Mouse (Mus musculus) heart, embryonic 10.5 days (tissue): Measurements from ENCODE around the gene Nanos1. TPM values are rescaled to one million over a fixed set of nuclear protein-coding genes. Genes with fewer than 3 reads are reported as not detected.

Source experiments
- DNase-seq: peaks from one replicate; pipeline ENCODE4 v3.0.0-alpha.2; 2017; ENCODE audit warnings: low spot score
- H3K27ac ChIP-seq: fragments of 300-500 bp; sonication (generic); 2 replicates; pipeline ENCODE4 v1.5.1; 2016; ENCODE audit warnings: mild to moderate bottlenecking
- H3K27me3 ChIP-seq: fragments of 300-500 bp; sonication (generic); 2 replicates; pipeline ENCODE4 v1.6.1; 2016; ENCODE audit warnings: mild to moderate bottlenecking; ENCODE audit not compliant: poor library complexity, insufficient read depth, severe bottlenecking
- H3K36me3 ChIP-seq: fragments of 300-500 bp; sonication (generic); 2 replicates; pipeline ENCODE4 v1.6.1; 2016; ENCODE audit warnings: mild to moderate bottlenecking, moderate library complexity
- H3K4me1 ChIP-seq: fragments of 300-500 bp; sonication (generic); 2 replicates; pipeline ENCODE4 v1.6.1; 2016; ENCODE audit warnings: mild to moderate bottlenecking
- H3K4me3 ChIP-seq: fragments of 300-500 bp; sonication (generic); 2 replicates; pipeline ENCODE4 v1.5.1; 2016; ENCODE audit warnings: mild to moderate bottlenecking, moderate library complexity
- H3K9me3 ChIP-seq: fragments of 300-500 bp; sonication (generic); 2 replicates; pipeline ENCODE4 v1.6.1; 2016; ENCODE audit warnings: mild to moderate bottlenecking, moderate library complexity
- WGBS: fragments of 180-500 bp; shearing (Covaris S2); methylation state at CpG from one replicate; pipeline ENCODE4 v1.1.7; 2016; 5-methylcytosine and 5-hydroxymethylcytosine counted together
- polyA plus RNA-seq: library from polyadenylated mRNA; unstranded; fragments of >200 nt; fragmentation: Nextera tagmentation; extraction: Ambion mirVana; gene quantifications from 2 replicates; pipeline ENCODE4 v1.2.1, GENCODE M21; 2016

The Nanos1 gene
- polyA plus RNA-seq, 1 experiment from 2014 or later: 1.1 TPM

DNA sequence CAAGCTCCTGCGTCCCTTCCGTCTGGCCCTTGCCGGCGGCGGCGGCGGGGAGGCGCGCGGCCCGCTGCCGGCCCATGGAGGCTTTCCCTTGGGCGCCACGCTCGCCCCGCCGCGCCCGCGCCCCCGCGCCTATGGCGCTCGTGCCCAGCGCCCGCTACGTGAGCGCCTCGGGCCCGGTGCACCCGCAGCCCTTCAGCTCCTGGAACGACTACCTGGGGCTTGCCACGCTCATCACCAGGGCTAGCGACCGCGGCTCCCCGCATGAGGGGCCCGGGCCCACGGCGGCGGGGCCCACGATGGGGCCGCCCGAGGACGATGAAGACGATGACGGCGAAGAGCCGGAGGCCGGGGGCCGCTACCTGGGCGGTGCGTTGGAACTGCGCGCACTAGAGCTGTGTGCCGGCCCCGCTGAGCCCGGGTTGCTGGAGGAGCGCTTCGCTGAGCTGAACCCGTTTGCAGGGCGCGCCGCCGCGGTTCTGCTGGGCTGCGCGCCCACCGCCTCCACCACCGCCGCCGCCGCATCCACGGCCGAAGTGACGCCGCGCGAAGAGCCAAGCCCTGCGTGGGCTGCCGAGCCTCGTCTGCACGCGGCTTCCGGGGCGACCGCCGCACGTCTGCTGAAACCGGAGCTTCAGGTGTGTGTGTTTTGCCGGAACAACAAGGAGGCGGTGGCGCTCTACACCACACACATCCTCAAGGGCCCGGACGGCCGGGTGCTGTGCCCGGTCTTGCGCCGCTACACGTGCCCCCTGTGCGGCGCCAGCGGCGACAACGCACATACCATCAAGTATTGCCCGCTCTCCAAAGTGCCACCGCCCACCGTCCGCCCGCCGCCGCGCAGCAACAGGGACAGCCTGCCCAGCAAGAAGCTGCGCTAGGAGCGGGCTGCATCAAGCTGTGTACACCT, 658 bp downstream of the Nanos1 start:
- WGBS: under 1% methylated on average over 113 of the region's 115 CpGs
- Histone ChIP-seq H3K27ac (peak overlapping the region; percentile 74), H3K27me3 (peaks cover 6% of the 10 kb centered on the region; the same call in 1 of the 2 replicates), H3K4me1 (peaks cover 15% of the 10 kb centered on the region), H3K9me3 (no peaks in the 10 kb centered on the region), H3K36me3 (peaks cover 12% of the 10 kb centered on the region), H3K4me3 (peak overlapping the region; percentile 85)
- peak; percentile 84 for DNase-seq

DNA sequence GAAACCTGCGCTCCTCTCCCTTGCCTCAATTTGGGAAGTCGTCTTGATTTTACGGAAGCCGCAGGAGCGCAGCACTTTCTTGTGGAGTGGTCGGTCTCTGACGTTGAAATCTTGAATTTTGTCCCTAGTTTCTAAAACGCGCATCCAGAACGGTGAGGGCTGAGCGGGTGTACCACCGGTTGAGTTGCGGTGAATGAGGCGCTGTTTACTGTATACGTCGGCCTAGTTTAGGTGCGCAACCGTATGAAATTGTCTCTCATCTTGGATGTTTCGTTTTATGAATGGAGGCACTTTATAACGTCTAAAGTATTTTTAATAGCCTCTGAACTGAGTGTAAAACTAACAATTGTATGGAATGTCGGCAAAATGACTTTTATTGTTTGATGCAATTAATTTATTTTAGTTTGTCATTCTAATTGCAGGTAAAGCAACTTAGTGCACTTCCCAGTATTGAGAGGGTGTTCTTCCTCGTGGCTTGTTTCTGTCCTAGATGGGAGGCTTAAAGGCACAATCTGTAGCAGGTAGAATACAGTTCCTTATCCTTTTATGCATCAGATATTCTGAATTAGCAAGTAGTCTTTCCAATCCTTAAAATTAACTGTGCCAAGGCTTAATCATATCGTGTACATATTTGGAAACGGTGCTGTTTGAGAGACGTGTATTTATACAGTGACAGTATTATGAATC, 1.5 kb downstream of the Nanos1 start:
- H3K27ac ChIP-seq: no peak overlapping the region; the same call in 1 of the 2 replicates
- H3K27me3 ChIP-seq: peaks cover 6% of the 10 kb centered on the region; the same call in 1 of the 2 replicates
- peaks cover 18% of the 10 kb centered on the region for H3K36me3 ChIP-seq
- no peaks in the 10 kb centered on the region for H3K9me3 ChIP-seq
- peaks cover 15% of the 10 kb centered on the region for H3K4me1 ChIP-seq
- 7% methylated on average over 25 of the region's 25 CpGs for WGBS
- DNase-seq: no peak
- peak overlapping the region; percentile 85 for H3K4me3 ChIP-seq

DNA sequence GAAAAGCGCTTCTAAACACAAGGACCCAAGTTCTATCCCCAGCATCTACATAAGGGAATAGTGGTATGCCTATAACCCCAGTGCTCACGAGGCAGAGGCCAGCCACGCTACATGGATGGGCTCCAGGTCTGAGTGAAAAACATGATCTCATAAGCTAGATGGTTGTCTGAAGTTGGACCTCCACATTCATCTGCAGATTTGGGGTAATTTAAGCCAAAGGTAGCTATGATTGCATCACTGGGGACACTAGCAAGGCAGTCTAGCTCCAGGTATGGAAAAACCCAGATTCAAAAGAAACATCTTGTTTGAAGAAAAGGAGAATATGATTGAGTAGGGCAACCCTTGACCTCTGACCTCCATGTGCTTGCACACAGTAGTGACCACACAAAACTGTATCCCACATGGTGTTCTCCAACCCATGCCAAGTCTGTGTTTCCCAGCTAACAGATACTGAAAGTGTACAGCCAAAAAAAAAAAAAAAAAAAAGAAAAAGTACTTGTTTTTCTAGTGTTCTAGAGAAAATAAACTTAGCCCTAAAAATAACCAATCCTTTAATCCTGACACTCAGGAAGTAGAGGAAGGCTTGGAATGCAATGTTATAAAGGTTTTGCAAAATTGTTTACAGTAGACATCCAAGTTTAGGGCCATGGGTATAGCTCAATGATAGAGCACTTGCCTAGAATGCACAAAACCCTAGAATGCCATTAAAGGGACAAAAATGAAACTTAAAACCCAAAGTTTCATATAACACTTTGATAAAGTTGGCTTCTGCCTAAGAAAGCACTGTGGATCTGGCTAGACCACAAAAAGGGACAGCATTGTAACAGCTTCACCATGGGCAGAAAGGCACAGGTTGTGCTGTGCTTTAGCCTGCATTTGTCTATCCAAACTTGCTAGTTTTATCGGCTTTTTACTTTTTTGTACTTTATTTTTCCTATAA, 3.4 kb downstream of the Nanos1 start:
- peaks cover 6% of the 10 kb centered on the region; the same call in 1 of the 2 replicates for H3K27me3 ChIP-seq
- no peak overlapping the region for H3K27ac ChIP-seq
- no peak overlapping the region for H3K4me3 ChIP-seq
- WGBS: 78% methylated on average over 4 of the region's 4 CpGs
- peaks cover 37% of the 10 kb centered on the region for H3K36me3 ChIP-seq
- no peak for DNase-seq
- no peaks in the 10 kb centered on the region for H3K9me3 ChIP-seq
- peaks cover 15% of the 10 kb centered on the region for H3K4me1 ChIP-seq

DNA sequence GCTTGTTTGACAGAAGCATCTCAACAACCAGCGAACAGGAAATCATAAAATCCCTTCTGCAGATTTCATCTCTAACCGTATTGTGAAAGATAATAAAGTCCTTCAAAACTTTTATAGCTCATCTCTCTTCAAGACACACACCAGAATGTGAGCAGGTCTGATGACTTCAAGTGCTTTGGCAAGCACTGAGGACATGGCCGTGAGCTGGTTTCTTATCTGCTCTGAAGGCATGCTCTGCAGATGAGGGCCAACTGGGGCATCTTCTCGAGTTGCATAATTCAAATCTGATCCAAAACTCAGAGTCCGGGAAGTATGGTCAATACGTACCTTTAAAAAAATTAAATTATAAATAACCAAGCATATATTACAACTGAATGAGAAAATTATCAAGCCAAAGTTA, 17.6 kb downstream of the Nanos1 start:
- 86% methylated on average over 6 of the region's 6 CpGs for WGBS
- Histone ChIP-seq H3K4me3 (no peak overlapping the region), H3K27me3 (no peaks in the 10 kb centered on the region), H3K36me3 (peaks cover 99% of the 10 kb centered on the region), H3K4me1 (no peaks in the 10 kb centered on the region), H3K27ac (no peak overlapping the region), H3K9me3 (no peaks in the 10 kb centered on the region)
- no peak for DNase-seq

DNA sequence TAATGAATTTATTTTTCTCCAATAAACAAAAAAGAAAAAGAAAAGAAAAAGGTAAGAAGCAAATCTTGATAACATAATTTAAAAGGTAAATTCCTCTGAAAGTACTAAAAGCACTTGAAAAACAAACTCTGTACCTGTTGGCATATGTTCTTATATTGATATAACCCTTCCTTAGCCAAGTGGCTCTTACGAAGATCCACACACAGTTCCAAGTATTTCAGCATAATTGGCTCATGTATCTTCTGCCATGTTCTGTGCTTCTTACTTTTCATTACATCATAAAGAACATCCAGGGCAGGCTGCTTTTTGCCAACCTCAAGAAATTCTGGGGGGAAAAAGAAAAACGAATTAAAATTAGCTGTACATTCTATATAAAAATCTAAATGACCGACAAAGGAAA, 26.2 kb downstream of the Nanos1 start:
- H3K4me1 ChIP-seq: peaks cover 4% of the 10 kb centered on the region; the same call in 1 of the 2 replicates
- no peak for DNase-seq
- H3K36me3 ChIP-seq: peaks cover 57% of the 10 kb centered on the region
- WGBS: 87% methylated on average over 3 of the region's 3 CpGs
- no peak overlapping the region for H3K27ac ChIP-seq
- no peak overlapping the region for H3K4me3 ChIP-seq
- no peaks in the 10 kb centered on the region for H3K9me3 ChIP-seq
- no peaks in the 10 kb centered on the region for H3K27me3 ChIP-seq

DNA sequence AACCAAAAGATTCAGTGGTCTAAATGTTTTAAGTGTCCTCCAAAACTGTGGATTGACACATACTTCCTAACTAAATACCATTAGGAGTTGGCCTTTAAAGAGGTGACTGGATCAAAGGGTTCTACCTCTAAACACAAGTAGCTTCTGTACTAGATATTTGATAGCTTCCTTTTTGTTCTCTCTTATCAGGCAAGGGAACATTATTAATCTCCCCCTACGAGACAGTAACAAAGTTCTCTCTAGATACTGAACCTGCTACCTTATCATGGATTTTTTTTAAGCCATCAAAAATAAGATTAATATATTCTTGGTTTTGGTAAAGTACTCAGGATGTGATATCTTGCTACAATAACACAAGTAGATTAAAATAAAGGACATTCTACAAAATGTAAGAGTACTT, 28.9 kb downstream of the Nanos1 start:
- Histone ChIP-seq H3K27me3 (no peaks in the 10 kb centered on the region), H3K4me3 (no peak overlapping the region), H3K4me1 (peaks cover 8% of the 10 kb centered on the region), H3K36me3 (peaks cover 31% of the 10 kb centered on the region), H3K9me3 (no peaks in the 10 kb centered on the region), H3K27ac (no peak overlapping the region)
- WGBS: 26% methylated on average over 1 of the region's 1 CpGs
- DNase-seq: no peak

DNA sequence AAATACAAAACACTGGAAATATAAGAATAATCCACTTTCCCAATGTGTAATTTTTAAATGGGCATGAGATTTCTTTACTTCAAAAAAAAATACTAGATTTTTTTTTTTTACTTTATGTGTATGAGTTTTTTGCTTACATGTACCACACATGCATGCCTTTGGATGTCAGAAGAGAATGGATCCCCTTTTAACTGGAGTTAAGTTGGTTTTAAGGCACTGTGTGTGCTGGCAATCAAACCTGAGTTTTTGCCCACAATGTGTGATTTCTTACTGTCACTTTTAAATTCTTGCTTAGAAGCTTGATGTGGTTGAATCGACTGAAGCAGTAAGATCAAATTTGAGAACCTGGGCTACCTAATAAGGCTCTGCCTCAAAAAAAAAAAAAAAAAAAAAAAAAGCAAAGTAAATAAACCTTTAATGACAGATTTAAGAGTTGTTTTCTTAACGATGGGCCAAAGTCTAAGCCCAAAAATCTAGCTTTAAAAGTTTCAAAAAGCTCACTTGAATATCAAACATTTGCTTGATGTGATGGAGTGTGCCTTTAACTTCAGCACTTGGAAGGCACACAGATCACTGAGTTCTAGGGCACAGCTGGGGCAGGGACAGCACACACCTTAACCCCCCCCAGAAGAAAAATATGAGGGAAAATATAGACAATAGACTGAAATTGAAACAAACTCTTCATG, 31.8 kb downstream of the Nanos1 start:
- 0 out of 2 replicates have a peak overlapping the region, but pooled peaks have one; percentile 98 for H3K4me3 ChIP-seq
- no peaks in the 10 kb centered on the region for H3K9me3 ChIP-seq
- 0 out of 2 replicates have a peak, but pooled peaks cover 6% of the 10 kb centered on the region for H3K36me3 ChIP-seq
- WGBS: 69% methylated on average over 2 of the region's 2 CpGs
- no peaks in the 10 kb centered on the region for H3K27me3 ChIP-seq
- no peak for DNase-seq
- H3K4me1 ChIP-seq: peaks cover 8% of the 10 kb centered on the region
- H3K27ac ChIP-seq: no peak overlapping the region

DNA sequence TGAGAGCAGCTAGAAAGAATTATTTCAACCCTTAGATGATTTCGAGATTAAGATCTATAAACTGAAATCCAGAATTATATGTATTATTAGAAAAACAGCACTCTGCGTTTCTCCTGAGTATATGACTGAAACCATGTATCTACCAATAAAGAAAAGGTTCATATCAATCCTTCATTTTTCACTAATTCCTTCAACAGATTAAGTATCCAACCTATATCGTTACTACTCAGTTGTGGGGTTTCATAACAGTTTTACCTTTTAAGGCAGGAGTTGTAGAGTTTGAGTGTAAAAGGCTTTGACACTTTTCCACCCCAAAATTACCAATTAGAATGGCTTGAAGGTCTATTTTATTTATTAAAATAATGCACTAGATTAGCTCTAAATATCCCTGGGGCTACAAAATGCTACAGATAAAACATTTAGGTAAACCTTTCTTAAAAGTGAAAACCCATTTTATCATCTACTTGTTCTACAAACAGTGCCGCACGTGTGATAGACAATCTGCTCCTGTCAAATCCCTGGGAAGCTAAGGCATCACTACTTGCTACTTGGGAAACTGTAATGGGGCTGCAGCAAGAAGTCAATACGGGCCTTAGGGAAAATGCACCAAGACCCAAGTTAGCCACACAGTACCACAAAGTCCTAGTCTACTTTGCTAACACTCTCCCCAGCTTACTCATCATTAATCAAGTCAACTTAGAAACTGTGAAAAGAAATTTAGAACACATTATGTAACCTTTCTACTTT, 32.6 kb downstream of the Nanos1 start:
- Histone ChIP-seq H3K4me3 (peak overlapping the region; percentile 98), H3K27ac (peak overlapping the region; percentile 52; the same call in 1 of the 2 replicates), H3K27me3 (no peaks in the 10 kb centered on the region), H3K4me1 (peaks cover 8% of the 10 kb centered on the region), H3K36me3 (0 out of 2 replicates have a peak, but pooled peaks cover 6% of the 10 kb centered on the region), H3K9me3 (no peaks in the 10 kb centered on the region)
- no peak for DNase-seq
- WGBS: 46% methylated on average over 6 of the region's 6 CpGs

DNA sequence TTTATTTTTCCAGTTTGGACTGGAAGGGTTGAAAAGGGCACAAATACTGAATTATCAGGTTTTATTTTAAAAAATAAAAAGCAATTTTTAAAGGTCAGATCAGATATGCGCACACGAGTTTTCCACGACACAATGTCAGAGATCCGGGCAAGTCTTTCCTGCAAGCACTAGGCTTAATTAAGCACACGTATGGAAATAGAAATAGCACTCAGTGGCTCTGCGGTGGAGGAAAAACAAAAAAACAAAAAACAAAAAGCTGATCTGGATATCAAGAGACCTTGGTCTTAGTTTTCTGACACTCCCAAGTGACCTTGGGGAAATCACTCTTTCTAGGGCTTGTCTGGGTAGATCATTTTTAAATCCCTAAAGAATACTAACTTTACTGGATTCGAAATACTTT, 33.7 kb downstream of the Nanos1 start:
- DNase-seq: no peak
- no peaks in the 10 kb centered on the region for H3K27me3 ChIP-seq
- WGBS: 2% methylated on average over 7 of the region's 7 CpGs

DNA sequence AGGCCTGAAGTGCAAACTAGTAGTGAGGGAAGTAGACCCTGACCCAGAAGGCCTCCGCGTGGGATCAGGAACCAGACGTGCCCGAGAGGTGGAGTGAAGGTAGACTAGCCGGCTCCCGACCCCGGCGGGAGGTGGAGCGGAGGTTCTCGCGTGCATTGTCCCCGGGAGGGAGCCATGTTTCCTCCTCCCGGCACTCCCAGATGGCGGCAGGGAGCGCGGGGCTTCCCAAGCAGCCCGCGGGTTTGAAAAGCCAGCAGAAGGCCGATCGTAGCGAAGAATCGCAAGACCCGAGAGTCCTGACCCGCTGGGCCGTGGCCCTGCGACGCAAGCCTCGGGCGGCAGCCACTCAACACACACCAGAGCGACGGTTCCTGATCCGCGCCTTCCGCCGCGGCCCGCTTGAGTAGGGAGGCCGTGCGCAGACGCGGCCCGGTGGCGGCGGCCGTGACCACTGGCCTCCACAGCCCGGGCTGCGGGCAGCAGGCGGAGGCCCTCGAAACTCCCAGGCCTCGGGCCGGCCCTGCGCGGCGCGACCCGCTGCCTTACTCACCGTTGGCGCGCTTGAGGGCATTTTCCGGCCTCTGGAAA, 34.2 kb downstream of the Nanos1 start:
- H3K27me3 ChIP-seq: no peaks in the 10 kb centered on the region
- H3K9me3 ChIP-seq: no peaks in the 10 kb centered on the region
- DNase-seq: peak; percentile 87
- peak overlapping the region; percentile 100 for H3K27ac ChIP-seq
- H3K4me3 ChIP-seq: peak overlapping the region; percentile 98
- peaks cover 8% of the 10 kb centered on the region for H3K4me1 ChIP-seq
- H3K36me3 ChIP-seq: no peaks in the 10 kb centered on the region
- WGBS: under 1% methylated on average over 60 of the region's 60 CpGs

More for the DNA sequence above, 33.7 kb downstream of the Nanos1 start:
- Histone ChIP-seq H3K27ac (peak overlapping the region; percentile 100), H3K9me3 (no peaks in the 10 kb centered on the region), H3K36me3 (no peaks in the 10 kb centered on the region), H3K4me1 (peaks cover 8% of the 10 kb centered on the region), H3K4me3 (peak overlapping the region; percentile 98)

DNA sequence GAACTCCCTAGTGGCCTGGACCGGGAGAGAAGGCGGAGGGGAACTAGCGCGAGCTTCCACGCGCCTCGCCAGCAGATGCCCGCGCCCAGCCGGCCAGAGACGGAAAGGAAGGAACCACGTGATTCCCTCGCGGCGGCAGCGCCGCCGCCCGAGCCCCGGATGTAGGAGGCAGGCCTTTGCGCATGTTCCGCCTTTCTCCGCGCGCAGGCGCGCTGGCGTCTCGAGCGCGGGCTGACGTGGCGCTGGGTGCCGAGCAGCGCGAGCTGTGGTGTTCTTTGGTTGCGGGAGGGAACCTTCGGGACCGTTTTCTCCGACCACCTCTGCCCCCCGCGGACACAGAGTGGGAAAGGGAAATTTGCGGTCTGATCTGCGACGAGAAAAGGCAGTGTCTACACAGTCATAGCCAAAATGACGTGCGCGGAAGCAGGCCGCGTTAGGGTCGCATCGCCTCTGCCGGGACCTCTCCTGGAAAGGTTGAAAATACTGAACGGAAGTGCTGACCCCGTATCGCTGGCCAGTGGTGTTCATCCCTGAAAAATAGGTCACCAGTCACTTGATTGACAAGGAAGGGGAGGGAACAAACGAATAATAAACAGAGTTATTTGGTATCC, 34.9 kb downstream of the Nanos1 start, which contains the start of gene Eif3a:
Eif3a (minus strand) TSS at position 108 of the 611 bp plus-strand sequence.
- Histone ChIP-seq H3K27ac (peak within 1 kb of the TSS; percentile 100), H3K27me3 (no peaks in the 10 kb centered on the region), H3K36me3 (no peaks in the 10 kb centered on the region), H3K9me3 (no peaks in the 10 kb centered on the region), H3K4me3 (peak within 1 kb of the TSS; percentile 98), H3K4me1 (peaks cover 8% of the 10 kb centered on the region)
- WGBS: under 1% methylated on average over 54 of the region's 57 CpGs
- DNase-seq: peak; percentile 96
